Mouse (Mus musculus): Measurements from ENCODE around the gene Tln1.
"Not testable (repeated sequence)": the region's sequence is repeated elsewhere in the genome, so short reads cannot be mapped to it uniquely, and the experiment has no call there.

Tln1 gene

GRCm38 (mm10) chr4:43561997-43562768 is at the start of gene Tln1, which contains the start of gene Creb3:
Gene Tln1 (minus strand): TSS chr4:43562691.
Gene Creb3 (plus strand): TSS chr4:43562332.
- DNase-seq (ENCODE audit: low read depth): peak; percentile 94

DNA sequence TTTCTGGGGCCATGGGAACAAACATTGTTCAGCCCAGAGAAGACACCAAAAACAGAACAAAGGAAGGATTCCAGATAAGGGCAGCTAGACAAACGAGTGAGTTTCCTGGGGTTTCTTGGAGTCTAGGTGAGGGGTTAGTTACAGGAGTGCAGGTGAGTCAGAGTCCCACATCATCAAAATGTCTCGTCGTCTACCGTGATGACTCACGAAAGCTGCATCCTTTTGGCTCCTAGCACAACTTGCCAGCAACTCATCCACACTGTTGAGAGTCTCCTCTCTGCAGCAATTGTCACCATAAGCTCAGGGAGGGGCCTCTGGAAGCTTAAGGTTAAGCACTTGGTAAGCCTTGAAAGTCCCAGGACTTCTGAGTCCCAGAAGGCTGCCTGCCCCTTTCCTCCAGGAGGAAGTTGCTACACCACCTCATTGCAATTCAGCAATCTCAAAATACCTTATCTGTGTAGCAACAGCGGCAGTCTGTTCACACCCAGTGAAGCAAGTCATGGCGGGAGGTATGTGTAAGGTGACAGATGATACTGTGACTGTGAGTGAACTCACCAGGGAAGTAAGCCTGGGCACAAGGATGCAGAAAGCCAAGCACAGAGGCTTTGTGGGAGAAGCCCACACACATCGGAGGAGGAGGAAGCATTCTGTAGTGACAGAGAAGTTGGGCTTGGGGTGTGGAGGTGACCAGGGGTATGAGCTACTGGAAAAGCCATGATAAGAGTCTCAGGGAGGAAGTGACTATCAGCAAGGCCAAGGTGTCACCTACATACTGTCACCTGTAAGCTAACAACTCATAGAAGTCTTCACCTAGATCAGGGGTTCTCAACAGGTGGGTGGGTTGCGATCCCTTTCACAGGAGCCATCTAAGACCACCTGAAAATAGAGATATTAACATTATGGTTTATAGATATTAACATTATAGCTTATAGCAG is 42.5 kb upstream of the Tln1 start:
- no peak for DNase-seq (ENCODE audit: low read depth)

- DNase-seq (ENCODE audit: low read depth): no peak
Measured at GRCm38 (mm10) chr4:43604099-43604498, 41.6 kb upstream of the Tln1 start.

- DNase-seq (ENCODE audit: low read depth): no peak
Measured at GRCm38 (mm10) chr4:43600195-43600934, 37.9 kb upstream of the Tln1 start.

DNA sequence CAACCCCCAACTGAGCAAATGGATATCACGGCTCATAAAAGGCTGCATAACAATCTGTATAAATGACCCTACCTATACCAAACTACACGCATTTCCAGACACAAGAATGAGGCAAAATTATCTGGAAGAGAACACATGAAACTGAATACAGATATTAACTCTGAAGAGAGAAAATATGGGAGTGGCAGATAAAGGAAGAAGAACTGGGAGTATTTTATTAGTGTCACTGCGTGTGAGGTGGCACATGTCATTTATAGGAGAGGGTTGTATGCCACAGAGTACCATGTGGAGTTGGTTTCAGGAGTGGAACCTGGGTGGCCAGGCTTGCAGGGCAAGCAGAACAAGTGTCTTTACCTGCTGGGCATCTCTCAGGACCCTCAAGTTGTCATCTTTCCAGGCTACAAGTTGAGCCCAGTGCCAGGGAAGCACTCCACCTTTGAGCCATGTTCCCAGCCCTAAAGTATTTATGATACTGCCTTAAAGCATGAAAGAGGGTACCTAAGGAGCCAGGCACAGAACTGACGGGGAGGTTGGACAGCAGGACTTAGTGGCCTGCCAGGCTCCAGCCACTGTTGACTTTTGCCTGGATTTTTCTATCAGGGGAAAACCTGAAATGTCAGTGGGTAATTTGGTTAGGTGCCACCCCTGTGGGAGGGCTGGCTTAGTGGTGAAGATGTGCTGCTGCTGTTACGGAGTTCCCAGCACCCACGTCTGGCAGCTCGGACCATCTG is 36.3 kb upstream of the Tln1 start:
- no peak for DNase-seq (ENCODE audit: low read depth)

- no peak for DNase-seq (ENCODE audit: low read depth)
Measured at GRCm38 (mm10) chr4:43598200-43598599, 35.7 kb upstream of the Tln1 start.

- DNase-seq (ENCODE audit: low read depth): not testable (repeated sequence)
Measured at GRCm38 (mm10) chr4:43596597-43596996, 34.1 kb upstream of the Tln1 start.

DNA sequence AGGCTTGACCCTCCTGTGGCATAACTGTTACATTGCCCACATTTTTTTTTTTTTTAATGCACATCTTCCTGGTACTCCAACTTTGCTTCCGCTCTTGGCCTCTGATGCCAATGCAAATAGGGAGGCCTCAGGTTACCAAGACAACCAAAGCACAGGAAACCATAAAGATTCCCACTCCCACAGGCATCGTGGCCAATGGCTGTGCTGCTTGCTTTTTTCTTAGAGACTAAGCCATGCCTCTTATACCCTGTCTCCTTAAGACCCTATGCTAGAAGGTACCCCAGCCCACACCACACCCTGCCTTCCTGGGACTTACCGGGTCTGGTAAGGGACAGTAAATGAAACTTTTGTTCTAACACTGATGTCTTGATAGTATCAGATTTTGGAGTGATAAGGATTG is 31.0 kb upstream of the Tln1 start:
- DNase-seq (ENCODE audit: low read depth): no peak

DNA sequence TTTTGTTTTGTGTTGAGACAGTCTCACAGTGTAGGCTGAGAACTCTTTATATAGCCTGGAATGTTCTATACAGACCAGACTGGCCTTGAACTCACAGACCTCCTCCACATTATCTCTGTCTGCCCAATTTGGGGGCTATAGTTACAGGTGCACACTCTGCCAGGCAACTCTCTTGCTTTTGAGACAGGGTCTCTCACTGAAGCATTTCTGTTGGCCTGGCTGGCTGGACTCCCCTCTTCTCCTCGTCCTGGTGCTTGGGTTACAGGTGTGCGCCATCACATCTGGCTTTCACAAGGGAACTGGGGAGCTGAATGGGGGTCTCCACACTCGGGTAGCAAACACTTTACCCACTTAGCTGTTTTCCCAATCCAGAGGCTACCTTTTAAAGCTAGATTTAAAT is 29.5 kb upstream of the Tln1 start:
- DNase-seq (ENCODE audit: low read depth): no peak

- DNase-seq (ENCODE audit: low read depth): no peak
Measured at GRCm38 (mm10) chr4:43591543-43591942, 29.1 kb upstream of the Tln1 start.

- no peak for DNase-seq (ENCODE audit: low read depth)
Measured at GRCm38 (mm10) chr4:43587681-43588080, 25.2 kb upstream of the Tln1 start.

GRCm38 (mm10) chr4:43586411-43586810 is 23.9 kb upstream of the Tln1 start:
- DNase-seq (ENCODE audit: low read depth): no peak

DNA sequence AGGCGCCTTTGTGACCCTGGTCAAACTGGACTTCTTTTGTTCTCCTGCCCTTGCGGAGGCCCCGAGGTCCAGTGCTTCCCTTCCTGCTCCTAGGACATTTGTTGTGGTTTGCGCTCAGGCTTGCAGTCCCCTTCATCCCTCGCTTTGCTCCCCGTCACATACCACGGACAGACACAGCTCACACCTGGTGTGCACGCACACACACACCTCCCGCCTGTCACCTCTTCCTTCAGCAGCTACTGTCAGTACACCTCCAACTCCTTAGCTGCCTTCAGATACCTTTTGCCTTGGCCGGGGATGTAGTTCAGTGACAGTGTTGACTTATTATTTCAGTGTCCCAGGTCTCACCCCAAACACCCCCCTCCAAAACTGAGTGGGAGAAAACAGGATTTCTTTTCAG is 23.2 kb upstream of the Tln1 start:
- no peak for DNase-seq (ENCODE audit: low read depth)

DNA sequence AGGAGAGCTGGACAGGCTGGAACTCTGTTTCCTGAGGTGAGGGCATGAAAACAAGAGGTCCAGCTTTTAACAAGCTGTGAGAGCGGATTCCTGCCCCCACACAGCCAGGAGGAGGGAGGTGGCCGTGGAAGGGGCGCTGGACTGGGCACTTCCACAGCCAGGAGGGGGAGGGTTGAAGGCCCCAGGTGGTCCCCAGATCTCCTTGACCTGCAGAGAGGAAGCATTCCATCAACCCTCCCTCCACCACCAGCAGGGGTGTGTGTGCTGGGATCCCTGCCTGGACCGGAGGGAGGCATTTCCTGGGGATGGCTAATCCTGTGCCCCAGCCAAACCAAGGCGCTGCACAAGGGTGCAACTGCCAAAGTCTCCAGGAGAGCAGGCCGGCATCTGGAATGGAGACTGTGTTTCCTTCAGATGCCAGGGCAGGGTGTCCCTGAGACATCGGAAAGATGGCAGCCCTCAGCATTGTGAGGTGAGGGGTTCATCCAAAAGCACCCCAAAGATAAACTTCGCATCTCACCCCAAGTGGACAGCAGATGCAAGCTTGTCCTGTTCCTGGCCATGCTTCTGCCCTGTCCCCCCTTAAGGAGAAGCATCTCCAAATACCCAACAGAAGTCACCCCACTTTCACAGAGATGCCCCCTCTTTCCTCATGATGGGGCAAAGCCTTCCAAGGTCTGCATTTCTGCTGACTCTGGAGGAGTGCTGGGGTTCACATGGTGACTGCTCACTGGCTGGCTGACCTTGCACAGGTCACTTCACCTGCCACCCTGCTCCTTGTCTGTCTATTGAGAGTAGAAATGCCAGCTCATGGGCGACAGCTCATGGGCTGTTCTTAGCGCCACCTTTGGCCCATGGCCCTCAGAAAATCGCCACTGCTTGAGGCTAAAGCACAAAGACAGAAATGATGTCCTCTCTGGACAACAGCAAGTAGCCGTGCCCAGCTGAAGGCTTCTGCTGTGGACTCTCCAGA is 22.2 kb upstream of the Tln1 start, which contains the start of gene Msmp:
Gene Msmp (minus strand): TSS at position 51 of the 973 bp plus-strand sequence.
- no peak for DNase-seq (ENCODE audit: low read depth)

DNA sequence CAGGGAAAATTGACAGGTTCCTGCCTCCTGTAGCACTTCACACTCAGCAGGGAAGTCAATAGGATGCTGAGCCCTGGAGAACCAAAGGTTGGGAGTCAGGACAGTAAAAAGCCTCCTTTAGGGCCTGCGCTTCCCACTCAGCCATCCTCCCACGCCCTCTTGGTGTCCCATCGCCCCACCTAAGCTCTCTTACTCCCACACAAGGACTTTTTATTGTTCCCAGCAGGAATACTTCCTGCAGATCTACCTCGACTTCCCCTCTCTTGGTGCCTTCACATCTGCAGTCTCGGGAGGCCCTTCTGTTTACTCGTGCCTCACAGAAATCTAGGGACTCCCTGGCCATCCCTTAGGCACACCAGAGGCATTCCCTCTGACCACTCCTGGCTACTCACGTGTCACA is 20.9 kb upstream of the Tln1 start:
- no peak for DNase-seq (ENCODE audit: low read depth)

- DNase-seq (ENCODE audit: low read depth): no peak
Measured at GRCm38 (mm10) chr4:43582241-43582640, 19.8 kb upstream of the Tln1 start.

- no peak for DNase-seq (ENCODE audit: low read depth)
Measured at GRCm38 (mm10) chr4:43581381-43581780, 18.9 kb upstream of the Tln1 start.

DNA sequence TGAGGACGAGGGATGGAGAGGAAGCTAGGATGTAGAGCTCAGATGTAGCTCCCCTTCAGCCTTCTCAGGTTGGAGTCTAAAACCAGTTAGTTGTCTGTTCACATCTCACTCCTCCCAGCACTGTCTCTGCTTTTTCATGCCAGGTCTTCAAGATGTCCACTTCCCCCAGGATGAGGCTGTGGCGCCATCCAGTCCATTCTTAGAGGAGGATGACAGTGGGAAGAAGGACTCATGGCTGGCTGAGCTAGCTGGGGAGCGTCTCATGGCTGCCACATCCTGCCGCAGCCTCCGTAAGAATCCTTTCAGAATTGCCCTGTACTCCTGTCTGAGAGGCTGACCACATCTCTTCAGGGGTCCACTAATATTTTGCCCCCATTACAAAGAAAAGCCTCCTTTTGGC is 18.2 kb upstream of the Tln1 start:
- no peak for DNase-seq (ENCODE audit: low read depth)

GRCm38 (mm10) chr4:43579731-43580130 is 17.2 kb upstream of the Tln1 start:
- DNase-seq (ENCODE audit: low read depth): no peak

DNA sequence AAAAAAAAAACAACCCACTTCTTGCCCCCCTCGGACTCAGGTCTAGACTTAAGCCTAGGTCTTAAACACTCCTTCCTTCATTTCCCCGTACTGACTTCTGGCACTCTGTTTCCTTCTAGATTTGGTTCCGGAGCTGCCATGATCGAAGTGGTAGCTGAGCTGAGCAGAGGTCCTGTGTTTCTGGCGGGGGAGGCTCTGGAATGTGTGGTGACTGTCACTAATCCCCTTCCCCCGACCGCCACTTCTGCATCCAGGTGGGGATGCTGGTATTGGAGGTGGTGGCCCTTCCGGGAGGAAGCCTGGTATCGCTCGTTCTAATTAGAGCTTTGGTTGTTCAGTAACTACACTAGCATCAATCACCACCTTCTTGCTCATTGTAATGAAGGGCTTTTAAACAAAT is 16.8 kb upstream of the Tln1 start:
- no peak for DNase-seq (ENCODE audit: low read depth)
